Mouse (Mus musculus): ENCODE data around the gene Sh3gl2. TPM values are rescaled to one million over a fixed set of nuclear protein-coding genes. Genes with fewer than 3 reads are reported as not detected.

The Sh3gl2 gene
- not detected for polyA plus RNA-seq (2017; shearing (Covaris generic))

GRCm38 (mm10) chr4:85205071-85205635 lies at the start of gene Sh3gl2:
Sh3gl2 (plus strand) TSS chr4:85205126.

GRCm38 (mm10) chr4:85513792-85514191 lies 308.9 kb downstream of the Sh3gl2 start, which contains the start of gene Adamtsl1:
Adamtsl1 (plus strand) TSS chr4:85514172.

Measured in activated CD4-positive, CD25-positive, alpha-beta regulatory T cell, adult 9 weeks (primary cell).